Mouse (Mus musculus) myocyte (in vitro differentiated cells): ENCODE measurements around the gene Trim7. TPM values are rescaled to one million over a fixed set of nuclear protein-coding genes. Genes with fewer than 3 reads are reported as not detected.

Experiments
- H3K27me3 ChIP-seq: one replicate; pipeline ENCODE4 v1.6.1; 2011; ENCODE audit not compliant: control insufficient read depth, insufficient read depth, insufficient read length
- H3K36me3 ChIP-seq: one replicate; pipeline ENCODE4 v1.6.1; 2011; ENCODE audit not compliant: control insufficient read depth, insufficient read depth
- H3K4me2 ChIP-seq: one replicate; pipeline ENCODE4 v1.6.1; 2011; ENCODE audit warnings: low read depth, control low read depth
- H3K4me3 ChIP-seq: one replicate; pipeline ENCODE4 v1.5.1; 2011; ENCODE audit warnings: mild to moderate bottlenecking, control low read depth, moderate library complexity
- H3K79me2 ChIP-seq: one replicate; pipeline ENCODE4 v1.6.1; 2011; ENCODE audit not compliant: control insufficient read depth, insufficient read depth
- H3ac ChIP-seq: one replicate; pipeline ENCODE4 v1.6.1; 2011; ENCODE audit not compliant: control insufficient read depth, insufficient read length
- CEBPB ChIP-seq: IDR thresholded peaks from 2 replicates; pipeline ENCODE4 v1.6.1; 2011; ENCODE audit warnings: mild to moderate bottlenecking, moderate library complexity; ENCODE audit not compliant: poor library complexity, insufficient read depth, severe bottlenecking
- E2F4 ChIP-seq: IDR thresholded peaks from one replicate; pipeline ENCODE4 v1.6.1; 2011; ENCODE audit warnings: mild to moderate bottlenecking, control low read depth, moderate library complexity; ENCODE audit not compliant: insufficient read depth
- MAX ChIP-seq: IDR thresholded peaks from one replicate; pipeline ENCODE4 v1.6.1; 2011; ENCODE audit warnings: low read depth, mild to moderate bottlenecking, control low read depth
- MYOD1 ChIP-seq, 3 experiments: IDR thresholded peaks; one replicate each; pipeline ENCODE4 v1.6.1; 2011; ENCODE audit warnings: control low read depth in 2 of 3, low read depth in 2 of 3, mild to moderate bottlenecking in 2 of 3, moderate library complexity in 1 of 3; ENCODE audit not compliant: insufficient read length in 2 of 3, control insufficient read depth in 1 of 3
- MYOG ChIP-seq, 3 experiments: IDR thresholded peaks; one replicate each; pipeline ENCODE4 v1.6.1; 2011; ENCODE audit warnings: control low read depth in 2 of 3, low read depth in 2 of 3, mild to moderate bottlenecking in 2 of 3; ENCODE audit not compliant: insufficient read length in 2 of 3, control insufficient read depth in 1 of 3, insufficient read depth in 1 of 3
- POLR2A ChIP-seq: IDR thresholded peaks from one replicate; pipeline ENCODE4 v1.6.1; 2011; ENCODE audit warnings: low read depth, mild to moderate bottlenecking, control low read depth, moderate library complexity; ENCODE audit not compliant: insufficient read length
- POLR2AphosphoS2 ChIP-seq: IDR thresholded peaks from one replicate; pipeline ENCODE4 v1.6.1; 2011; ENCODE audit warnings: low read depth, control low read depth; ENCODE audit not compliant: insufficient read length
- REST ChIP-seq: IDR thresholded peaks from one replicate; pipeline ENCODE4 v1.6.1; 2011; ENCODE audit warnings: mild to moderate bottlenecking, control low read depth, moderate library complexity; ENCODE audit not compliant: insufficient read depth, insufficient read length
- SRF ChIP-seq: IDR thresholded peaks from one replicate; pipeline ENCODE4 v1.6.1; 2011; ENCODE audit warnings: low read depth; ENCODE audit not compliant: control insufficient read depth, insufficient read length
- TCF12 ChIP-seq: IDR thresholded peaks from one replicate; pipeline ENCODE4 v1.6.1; 2011; ENCODE audit warnings: mild to moderate bottlenecking, control low read depth; ENCODE audit not compliant: poor library complexity, insufficient read depth, severe bottlenecking
- TCF3 ChIP-seq: IDR thresholded peaks from one replicate; pipeline ENCODE4 v1.6.1; 2011; ENCODE audit warnings: low read depth, control low read depth; ENCODE audit not compliant: insufficient read length
- USF1 ChIP-seq: IDR thresholded peaks from one replicate; pipeline ENCODE4 v1.6.1; 2011; ENCODE audit warnings: low read depth, mild to moderate bottlenecking, control low read depth, moderate library complexity
- polyA plus RNA-seq: library from polyadenylated mRNA; unstranded; fragments of >200 nt; fragmentation: generic; extraction: Trizol; gene quantifications from one replicate; pipeline ENCODE4 v1.2.1, GENCODE M21; 2012; ENCODE audit warnings: missing spikeins

Gene Trim7
- polyA plus RNA-seq, 1 experiment = 5.4 TPM

DNA sequence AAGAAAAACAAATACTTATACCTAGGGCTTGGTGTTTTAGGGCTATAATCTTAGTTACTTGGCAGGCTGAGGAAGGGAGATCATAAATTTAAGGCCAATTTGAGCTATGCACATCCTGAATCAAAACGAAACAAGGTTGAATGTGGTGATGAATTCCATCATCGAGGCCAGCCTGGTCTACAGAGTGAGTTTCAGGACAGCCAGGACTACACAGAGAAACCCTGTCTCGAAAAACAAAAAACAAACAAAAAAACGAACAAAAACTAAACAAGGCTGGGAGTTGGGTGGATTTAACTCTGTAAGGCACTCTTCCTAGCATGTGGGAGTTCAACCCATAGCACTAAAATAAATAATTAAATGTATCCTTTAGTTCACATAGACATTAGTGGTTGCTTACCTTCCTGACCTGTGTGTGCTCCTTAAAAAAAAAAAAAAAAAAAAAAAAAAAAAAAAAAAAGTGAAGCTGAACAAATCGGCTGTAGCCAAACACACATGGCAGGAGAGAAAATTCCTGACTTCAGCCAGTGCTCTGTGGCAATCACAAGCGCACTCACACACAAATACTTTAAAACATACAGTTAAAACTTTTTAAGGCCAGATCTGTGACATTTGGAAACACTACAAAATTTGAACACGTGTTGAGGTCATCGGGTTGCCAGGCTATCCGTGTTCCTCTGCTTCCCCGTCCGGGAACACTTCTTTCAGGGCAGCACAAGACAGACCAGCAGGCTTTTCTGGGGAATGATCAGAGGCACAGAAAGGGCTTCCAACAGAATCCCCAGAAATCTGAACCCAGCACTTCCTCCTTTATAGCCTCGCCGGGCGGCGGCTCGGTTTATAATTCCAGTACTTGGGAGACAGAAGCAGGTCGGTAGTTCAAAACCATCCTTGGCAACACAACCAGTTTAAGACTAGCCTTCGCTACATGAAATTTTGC lies 26.7 kb upstream of the Trim7 start:
- TF ChIP-seq MYOG (IDR thresholded peaks at IDR 0.05; ENCODE audit: control insufficient read depth in 1 of 3, insufficient read depth in 1 of 3, insufficient read length in 2 of 3, low read depth in 2 of 3) (no peak), SRF (no peak), USF1 (no peak), POLR2A (no peak), E2F4 (no peak), TCF3 (no peak), MYOD1 (IDR thresholded peaks at IDR 0.05; ENCODE audit: control insufficient read depth in 1 of 3, insufficient read length in 2 of 3, low read depth in 2 of 3) (no peak), CEBPB (no peak), POLR2AphosphoS2 (no peak), REST (no peak)
- peak overlapping the region; percentile 89 for H3K4me3 ChIP-seq

DNA sequence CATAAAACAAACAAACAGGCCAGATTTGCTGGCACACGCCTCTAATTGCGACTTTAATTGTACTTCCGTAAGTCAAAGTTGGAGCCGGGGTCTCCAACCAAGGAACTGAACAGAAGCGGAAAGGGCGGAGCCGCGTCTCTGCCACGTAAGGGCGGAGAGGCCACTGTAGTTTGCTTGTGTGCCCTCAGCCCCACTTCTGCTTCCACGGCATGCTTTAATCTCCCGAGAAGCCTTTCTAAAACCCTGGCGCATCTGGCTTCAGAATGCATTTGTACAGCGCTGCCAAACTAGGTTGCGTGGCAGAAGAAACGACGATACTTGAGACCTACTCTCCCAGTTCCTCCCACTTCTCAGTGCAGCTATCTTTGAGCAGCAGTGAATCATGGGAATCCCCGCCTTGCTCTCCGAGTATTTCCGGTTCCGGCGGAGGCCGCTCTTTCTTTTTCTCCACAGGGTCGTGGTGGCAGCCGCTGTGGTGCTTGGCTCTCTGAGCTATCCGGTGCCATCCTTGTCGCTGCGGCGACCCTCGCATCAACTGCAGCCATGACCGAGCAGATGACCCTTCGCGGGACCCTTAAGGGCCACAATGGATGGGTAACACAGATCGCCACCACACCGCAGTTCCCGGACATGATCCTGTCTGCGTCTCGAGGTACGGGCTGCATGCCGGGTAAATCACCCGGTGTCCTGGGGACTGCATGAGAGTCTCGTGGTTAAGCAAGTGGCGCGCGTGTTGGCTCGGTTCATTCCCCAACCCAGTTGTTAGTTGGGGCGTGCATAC lies 25.8 kb upstream of the Trim7 start, which contains the start of gene Rack1:
Gene Rack1 (plus strand): TSS at position 412 of the 781 bp plus-strand sequence.
- H3ac ChIP-seq = peak within 1 kb of the TSS; percentile 17
- peak within 1 kb of the TSS; percentile 99 for H3K4me2 ChIP-seq
- H3K27me3 ChIP-seq = no peaks in the 10 kb centered on the region
- TF ChIP-seq POLR2AphosphoS2 (peak; percentile 94), CEBPB (0 out of 2 replicates have a peak, but pooled peaks have one; percentile 2), POLR2A (peak; percentile 78), REST (no peak), TCF12 (no peak), MAX (no peak), E2F4 (no peak), TCF3 (no peak), SRF (peak; percentile 20), MYOD1 (IDR thresholded peaks at IDR 0.05; ENCODE audit: control insufficient read depth in 1 of 3, insufficient read length in 2 of 3, low read depth in 2 of 3) (no peak), USF1 (no peak), MYOG (IDR thresholded peaks at IDR 0.05; ENCODE audit: control insufficient read depth in 1 of 3, insufficient read depth in 1 of 3, insufficient read length in 2 of 3, low read depth in 2 of 3) (no peak)
- peaks cover 49% of the 10 kb centered on the region for H3K79me2 ChIP-seq
- peaks cover 41% of the 10 kb centered on the region for H3K36me3 ChIP-seq
- H3K4me3 ChIP-seq = peak within 1 kb of the TSS; percentile 89

More for the DNA sequence above, 26.7 kb upstream of the Trim7 start:
- H3K36me3 ChIP-seq = peaks cover 33% of the 10 kb centered on the region
- H3ac ChIP-seq = peak overlapping the region; percentile 17
- peaks cover 49% of the 10 kb centered on the region for H3K79me2 ChIP-seq
- H3K4me2 ChIP-seq = peak overlapping the region; percentile 99
- H3K27me3 ChIP-seq = no peaks in the 10 kb centered on the region

DNA sequence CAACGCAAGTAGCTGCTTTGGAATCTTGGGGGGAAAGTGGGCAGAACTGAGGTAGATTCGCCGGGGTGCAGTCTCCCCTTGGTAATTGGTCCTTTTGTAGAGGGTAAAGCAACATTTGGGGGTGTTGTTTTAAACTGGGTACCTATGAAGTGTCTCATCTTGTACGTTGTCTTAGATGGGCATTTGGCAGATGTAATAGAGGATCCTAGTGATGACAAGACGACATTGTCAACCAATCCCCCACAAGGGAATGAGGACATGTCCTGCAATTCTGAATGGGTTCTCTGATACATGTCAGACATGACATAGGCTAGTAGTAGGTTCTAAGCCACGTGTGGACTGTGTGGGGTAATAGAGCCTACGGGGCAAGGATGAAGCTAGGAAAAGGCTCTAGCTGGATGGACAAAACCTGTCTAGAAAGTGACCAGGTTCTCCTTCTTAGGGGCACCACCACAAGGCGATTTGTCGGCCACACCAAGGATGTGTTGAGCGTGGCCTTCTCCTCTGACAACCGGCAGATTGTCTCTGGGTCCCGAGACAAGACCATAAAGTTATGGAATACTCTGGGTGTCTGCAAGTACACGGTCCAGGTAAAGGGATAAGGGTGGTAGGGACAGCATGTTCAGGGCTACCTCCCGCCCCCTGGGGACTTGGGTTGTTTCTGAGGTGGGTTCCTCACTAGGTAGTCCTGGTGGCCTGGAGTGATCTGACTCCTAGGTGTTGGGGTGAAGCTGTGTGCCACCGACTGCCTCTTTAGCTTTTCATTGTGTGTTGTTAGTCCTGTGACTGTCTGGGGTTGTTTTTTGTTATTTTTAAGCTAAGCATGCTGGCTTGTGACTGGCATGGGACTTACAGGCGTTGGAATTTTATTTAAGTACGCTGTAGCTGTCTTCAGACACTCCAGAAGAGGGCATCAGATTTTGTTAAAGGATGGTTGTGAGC lies 23.8 kb upstream of the Trim7 start:
- no peak for TF ChIP-seq SRF
- no peak for TF ChIP-seq TCF3
- TF ChIP-seq CEBPB = no peak
- no peak for TF ChIP-seq POLR2AphosphoS2
- no peak for TF ChIP-seq MYOG (IDR thresholded peaks at IDR 0.05; ENCODE audit: control insufficient read depth in 1 of 3, insufficient read depth in 1 of 3, insufficient read length in 2 of 3, low read depth in 2 of 3)
- TF ChIP-seq POLR2A = no peak
- TF ChIP-seq TCF12 = no peak
- TF ChIP-seq E2F4 = no peak
- no peak for TF ChIP-seq REST
- no peak for TF ChIP-seq MYOD1 (IDR thresholded peaks at IDR 0.05; ENCODE audit: control insufficient read depth in 1 of 3, insufficient read length in 2 of 3, low read depth in 2 of 3)
- no peak for TF ChIP-seq MAX
- H3K27me3 ChIP-seq = no peaks in the 10 kb centered on the region
- H3K4me2 ChIP-seq = peak overlapping the region; percentile 96
- peak overlapping the region; percentile 89 for H3K4me3 ChIP-seq
- H3K79me2 ChIP-seq = peaks cover 49% of the 10 kb centered on the region
- peaks cover 61% of the 10 kb centered on the region for H3K36me3 ChIP-seq
- peak overlapping the region; percentile 17 for H3ac ChIP-seq
